Mouse (Mus musculus) thymus, postnatal 10 days (tissue): ENCODE results near the gene Retreg3.
A peak's percentile ranks its signal among the peaks of the same experiment; 100 is the strongest.

Experiments
- DNase-seq, 2 experiments: peaks; one replicate each; pipeline ENCODE4 v3.0.0; 2021; ENCODE audit warnings: low spot score in 2 of 2

The Retreg3 gene

GRCm38 (mm10) chr11:101055418-101055817, 64.3 kb downstream of the Retreg3 start:
- DNase-seq: no peak

- no peak for DNase-seq
Observed at GRCm38 (mm10) chr11:101053974-101054373, 65.7 kb downstream of the Retreg3 start.

- DNase-seq: no peak
Observed at GRCm38 (mm10) chr11:101052751-101053473, 66.8 kb downstream of the Retreg3 start.

GRCm38 (mm10) chr11:101051617-101052016, 68.1 kb downstream of the Retreg3 start:
- DNase-seq: no peak

- no peak for DNase-seq
Observed at GRCm38 (mm10) chr11:101051051-101051493, 68.6 kb downstream of the Retreg3 start.

- DNase-seq: no peak
Observed at GRCm38 (mm10) chr11:101050359-101050758, 69.3 kb downstream of the Retreg3 start.

- DNase-seq: no peak
Observed at GRCm38 (mm10) chr11:101047502-101047901, 72.2 kb downstream of the Retreg3 start.

GRCm38 (mm10) chr11:101046440-101046839, 73.3 kb downstream of the Retreg3 start:
- peak in 1 of 2 experiments; percentile 49 for DNase-seq
